Mouse (Mus musculus) C2C12 (cell line): ENCODE data around the gene 1190002N15Rik. TPM values are rescaled to one million over a fixed set of nuclear protein-coding genes. Genes with fewer than 3 reads are reported as not detected.

Source experiments
- H3K27me3 ChIP-seq: one replicate; pipeline ENCODE4 v1.6.1; 2011; ENCODE audit not compliant: control insufficient read depth, insufficient read depth, insufficient read length
- H3K36me3 ChIP-seq: one replicate; pipeline ENCODE4 v1.6.1; 2011; ENCODE audit not compliant: control insufficient read depth, insufficient read depth
- H3K4me3 ChIP-seq: one replicate; pipeline ENCODE4 v1.5.1; 2011; ENCODE audit warnings: mild to moderate bottlenecking, control low read depth; ENCODE audit not compliant: poor library complexity, insufficient read depth, severe bottlenecking
- H3K79me2 ChIP-seq: one replicate; pipeline ENCODE4 v1.6.1; 2011; ENCODE audit not compliant: control insufficient read depth, insufficient read depth
- H3K79me3 ChIP-seq: one replicate; pipeline ENCODE4 v1.6.1; 2011; ENCODE audit warnings: low read depth, control low read depth
- H3ac ChIP-seq: one replicate; pipeline ENCODE3; 2011; ENCODE audit warnings: low read depth; ENCODE audit not compliant: control insufficient read depth, insufficient read length
- CEBPB ChIP-seq: IDR thresholded peaks from one replicate; pipeline ENCODE4 v1.6.1; 2011; ENCODE audit warnings: low read depth, mild to moderate bottlenecking, control low read depth, moderate library complexity
- CTCF ChIP-seq: IDR thresholded peaks from one replicate; pipeline ENCODE4 v1.5.1; 2011; ENCODE audit not compliant: control insufficient read depth, insufficient read depth, insufficient read length
- FOSL1 ChIP-seq: IDR thresholded peaks from one replicate; pipeline ENCODE4 v1.8.0; 2011; ENCODE audit warnings: mild to moderate bottlenecking, low read length; ENCODE audit not compliant: poor library complexity, insufficient read depth, severe bottlenecking
- MAX ChIP-seq: IDR thresholded peaks from one replicate; pipeline ENCODE4 v1.6.1; 2011; ENCODE audit warnings: mild to moderate bottlenecking, control low read depth
- MYOD1 ChIP-seq: IDR thresholded peaks from one replicate; pipeline ENCODE4 v1.6.1; 2011; ENCODE audit warnings: low read depth; ENCODE audit not compliant: control insufficient read depth, insufficient read length
- MYOG ChIP-seq: IDR thresholded peaks from one replicate; pipeline ENCODE4 v1.6.1; 2011; ENCODE audit not compliant: control insufficient read depth, insufficient read length; ENCODE audit errors: extremely low read depth
- USF1 ChIP-seq: IDR thresholded peaks from one replicate; pipeline ENCODE4 v1.6.1; 2011; ENCODE audit warnings: low read depth, mild to moderate bottlenecking, control low read depth, moderate library complexity
- long read RNA-seq, 2 experiments: library from polyadenylated mRNA; unstranded; transcript quantifications; one replicate each; pipeline ENCODE4 v2.0.0; 2019 to 2020
- polyA plus RNA-seq: library from polyadenylated mRNA; unstranded; fragments of >200 nt; fragmentation: generic; extraction: Trizol; gene quantifications from one replicate; pipeline ENCODE4 v1.2.1, GENCODE M21; 2012; ENCODE audit warnings: missing spikeins

1190002N15Rik gene
- 25.4 TPM for polyA plus RNA-seq
- long read RNA-seq, experiment 1, partial matches to known transcripts: 3 of 6 reads
- long read RNA-seq, experiment 1, other reads (novel, unspliced or antisense): 0 of 6 reads
- long read RNA-seq, experiment 2, transcript 1190002N15Rik-201 (3 exons, 3,950 nt): major isoform, 8 of 12 reads
- long read RNA-seq, experiment 2, partial matches to known transcripts: 1 of 12 reads
- long read RNA-seq, experiment 2, other reads (novel, unspliced or antisense): 3 of 12 reads

DNA sequence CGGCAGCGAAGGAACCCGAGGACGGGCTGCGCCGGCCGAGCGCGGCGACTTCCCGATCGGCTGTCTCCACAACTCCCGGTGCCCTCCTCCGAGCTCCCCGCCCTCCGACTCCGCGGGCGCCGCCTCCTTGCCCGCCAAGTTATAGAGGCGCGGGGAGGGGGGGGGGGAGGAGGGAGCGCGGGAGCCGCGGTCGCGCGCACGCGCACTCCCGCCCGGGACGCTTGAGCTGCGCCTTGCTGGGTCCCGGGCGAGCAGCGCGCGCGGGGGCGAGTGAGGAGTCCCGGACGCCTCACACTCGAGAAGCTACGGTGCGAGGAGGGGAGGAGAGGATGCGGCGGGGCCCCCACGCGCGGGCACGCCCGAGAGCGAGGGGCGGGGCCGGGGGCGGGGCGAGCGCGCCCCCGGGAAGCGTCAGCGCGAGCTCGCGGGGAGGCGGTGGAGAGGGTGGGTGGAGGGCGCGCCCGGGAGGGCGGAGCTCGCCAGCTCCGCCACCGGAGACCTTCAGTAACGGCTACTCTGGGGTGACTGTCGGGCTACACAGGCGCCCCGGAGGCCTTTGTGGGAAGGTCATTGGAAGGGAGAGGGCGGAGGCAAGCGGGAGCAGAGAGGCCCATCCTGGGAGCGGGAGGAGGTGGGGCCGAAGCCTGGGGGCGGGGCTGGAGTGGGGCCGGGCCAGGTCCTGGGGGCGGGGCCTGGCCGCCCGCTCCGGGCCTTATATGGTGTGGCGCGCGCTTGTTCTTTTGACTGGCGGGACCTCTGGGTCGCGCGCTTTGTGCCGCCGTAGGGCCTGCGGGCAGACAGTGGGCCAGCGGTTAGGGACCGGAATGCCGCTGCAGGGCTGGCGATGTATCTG is at the start of gene 1190002N15Rik:
Gene 1190002N15Rik, minus strand, starts transcription at position 112 of the 853 bp plus-strand sequence.
- Histone ChIP-seq H3ac (peak within 1 kb of the TSS; percentile 80), H3K79me3 (peaks cover 41% of the 10 kb centered on the region), H3K36me3 (no peaks in the 10 kb centered on the region), H3K79me2 (peaks cover 57% of the 10 kb centered on the region), H3K4me3 (peak within 1 kb of the TSS; percentile 75), H3K27me3 (no peaks in the 10 kb centered on the region)
- TF ChIP-seq MYOD1 (no peak), CTCF (no peak), MAX (no peak), MYOG (no peak), FOSL1 (no peak), USF1 (no peak), CEBPB (no peak)

DNA sequence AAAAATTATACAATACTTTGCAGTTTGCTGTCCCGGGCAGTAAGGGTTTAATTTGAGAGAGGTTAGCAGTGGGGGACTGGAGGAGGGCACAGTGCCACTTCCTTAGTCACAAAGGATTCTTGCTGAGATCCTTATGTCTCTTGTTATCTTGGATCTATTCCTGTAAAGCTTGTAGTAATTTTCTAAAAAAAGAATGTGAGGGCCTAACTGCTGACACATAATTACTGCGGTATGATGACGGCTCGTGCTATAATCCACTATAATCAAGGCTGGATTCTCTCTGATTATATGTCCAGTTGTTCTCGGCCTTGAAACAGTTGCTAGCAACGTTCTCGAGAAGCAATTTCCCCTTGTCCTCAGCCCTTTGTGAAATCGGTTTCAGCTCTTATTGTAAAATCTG is 44.4 kb upstream of the 1190002N15Rik start:
- no peaks in the 10 kb centered on the region for H3K79me2 ChIP-seq
- no peaks in the 10 kb centered on the region for H3K79me3 ChIP-seq
- H3K27me3 ChIP-seq: no peaks in the 10 kb centered on the region
- H3K4me3 ChIP-seq: no peak overlapping the region
- H3K36me3 ChIP-seq: no peaks in the 10 kb centered on the region
- TF ChIP-seq MYOD1 (peak; percentile 69), MAX (no peak), MYOG (no peak)
- H3ac ChIP-seq: no peak overlapping the region

DNA sequence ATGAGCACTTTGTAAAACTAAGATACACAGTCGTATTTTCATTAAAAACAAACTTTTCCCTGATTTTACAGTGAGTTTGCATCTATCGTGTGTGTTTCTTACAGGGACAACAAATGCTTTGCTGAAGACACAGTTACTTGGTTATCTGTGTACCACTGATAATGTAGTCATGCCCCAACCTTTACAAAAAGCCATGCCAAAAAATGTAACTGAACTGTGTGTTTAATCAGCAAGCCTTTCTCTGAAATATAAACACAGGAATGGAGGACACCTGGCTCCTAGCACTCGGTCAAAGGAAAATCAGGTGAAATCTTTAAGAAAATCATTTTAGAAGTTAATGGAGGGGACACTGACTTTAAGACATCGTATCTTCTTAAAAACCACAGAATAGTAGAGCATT is 43.8 kb upstream of the 1190002N15Rik start:
- TF ChIP-seq MAX (no peak), USF1 (no peak)
- H3K79me2 ChIP-seq: no peaks in the 10 kb centered on the region
- no peaks in the 10 kb centered on the region for H3K27me3 ChIP-seq
- H3K79me3 ChIP-seq: no peaks in the 10 kb centered on the region
- no peak overlapping the region for H3ac ChIP-seq
- no peaks in the 10 kb centered on the region for H3K36me3 ChIP-seq
- no peak overlapping the region for H3K4me3 ChIP-seq

DNA sequence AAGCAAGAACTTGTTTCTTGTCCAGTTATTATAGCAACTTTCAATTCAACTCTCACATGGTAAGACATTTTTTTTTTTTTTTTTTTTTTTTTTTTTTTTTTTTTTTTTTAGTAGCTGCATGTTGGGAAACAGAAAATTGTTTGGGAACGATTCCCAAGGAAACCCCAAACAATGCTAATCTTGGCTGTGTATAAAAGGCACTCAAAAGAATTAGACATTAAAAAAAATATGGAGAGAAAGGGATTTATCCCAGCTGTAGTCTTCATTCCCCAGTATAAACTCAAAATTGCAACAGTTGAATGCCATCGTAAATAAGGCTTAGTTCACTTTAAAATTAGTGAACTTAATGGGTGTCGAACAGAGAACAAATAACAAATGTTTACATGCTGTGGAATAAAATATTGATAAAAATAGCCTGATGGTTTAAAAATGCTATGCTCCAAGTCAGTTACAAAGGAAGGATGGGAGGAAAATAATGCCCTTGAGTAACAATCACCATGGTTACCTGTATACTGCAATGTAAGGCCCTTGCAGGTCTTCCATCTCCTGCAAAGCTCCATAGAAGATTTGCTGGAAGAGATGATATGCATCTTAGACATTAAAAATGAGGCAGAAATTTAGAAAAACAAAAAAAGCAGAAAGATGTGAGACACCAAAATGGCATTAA is 42.3 kb upstream of the 1190002N15Rik start:
- H3K36me3 ChIP-seq: no peaks in the 10 kb centered on the region
- no peaks in the 10 kb centered on the region for H3K27me3 ChIP-seq
- H3K4me3 ChIP-seq: no peak overlapping the region
- H3ac ChIP-seq: no peak overlapping the region
- H3K79me3 ChIP-seq: no peaks in the 10 kb centered on the region
- TF ChIP-seq MYOD1: no peak
- no peak for TF ChIP-seq CEBPB
- no peak for TF ChIP-seq CTCF
- TF ChIP-seq MYOG: no peak
- no peak for TF ChIP-seq MAX
- TF ChIP-seq FOSL1: no peak
- no peaks in the 10 kb centered on the region for H3K79me2 ChIP-seq

DNA sequence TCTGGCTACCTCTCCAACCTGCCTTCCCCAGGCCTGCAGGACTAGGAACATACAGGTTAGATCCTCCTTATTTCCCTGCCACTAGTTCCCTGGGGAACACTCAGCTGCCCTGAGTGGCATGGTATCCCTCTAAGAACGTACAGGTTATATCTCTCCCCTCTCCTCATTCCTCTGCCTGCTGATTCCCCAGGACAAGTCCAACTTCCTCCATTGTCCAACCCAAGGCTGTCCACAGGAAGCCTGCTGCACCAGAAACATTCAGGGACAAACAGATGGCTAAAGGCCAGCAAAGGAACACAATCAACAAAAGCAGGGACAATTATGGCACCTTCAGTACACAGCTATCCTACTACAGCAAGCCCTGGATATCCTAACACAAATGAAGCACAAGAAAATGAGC is 33.9 kb upstream of the 1190002N15Rik start:
- TF ChIP-seq USF1 (no peak), CTCF (no peak)
- no peak overlapping the region for H3K4me3 ChIP-seq
- no peak overlapping the region for H3ac ChIP-seq
- H3K79me2 ChIP-seq: no peaks in the 10 kb centered on the region
- H3K36me3 ChIP-seq: no peaks in the 10 kb centered on the region
- no peaks in the 10 kb centered on the region for H3K27me3 ChIP-seq
- no peaks in the 10 kb centered on the region for H3K79me3 ChIP-seq

DNA sequence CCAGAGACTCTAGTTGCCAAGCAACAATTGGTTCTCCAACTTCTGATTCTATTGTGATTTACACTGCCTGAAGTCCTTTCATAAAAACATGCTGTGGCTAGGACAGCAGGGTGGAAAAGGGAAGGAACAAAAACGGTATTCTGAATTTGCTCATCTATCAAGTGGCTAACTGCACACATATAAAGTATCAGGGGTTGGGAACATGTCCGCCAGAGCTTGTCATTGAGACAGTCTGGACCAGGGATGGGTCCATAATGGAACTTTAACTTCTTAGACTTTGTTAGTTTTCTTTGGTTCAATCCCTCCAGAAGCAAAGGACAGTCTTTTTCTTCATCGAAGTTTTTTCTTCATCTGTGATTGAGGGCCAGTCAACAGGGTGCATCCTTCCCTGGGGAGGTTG is 30.5 kb upstream of the 1190002N15Rik start:
- Histone ChIP-seq H3K36me3 (no peaks in the 10 kb centered on the region), H3ac (no peak overlapping the region), H3K79me2 (no peaks in the 10 kb centered on the region), H3K79me3 (no peaks in the 10 kb centered on the region), H3K4me3 (no peak overlapping the region), H3K27me3 (no peaks in the 10 kb centered on the region)
- TF ChIP-seq CTCF: no peak
- TF ChIP-seq MYOD1: no peak
- TF ChIP-seq USF1: no peak
- no peak for TF ChIP-seq FOSL1
- TF ChIP-seq MYOG: no peak
